Mouse (Mus musculus) bone marrow, adult 2 months (tissue): ENCODE results near the gene Slc15a1.

Experiments used
- CTCF ChIP-seq: fragments of 200-500 bp; IDR thresholded peaks from 2 replicates; pipeline ENCODE4 v1.5.1; 2011; ENCODE audit warnings: low read length, control low read depth; ENCODE audit not compliant: control insufficient read depth, insufficient read depth
- POLR2A ChIP-seq: fragments of 200-500 bp; IDR thresholded peaks from 2 replicates; pipeline ENCODE4 v1.6.1; 2011; ENCODE audit warnings: low read depth, mild to moderate bottlenecking, control low read depth, low read length, borderline replicate concordance; ENCODE audit not compliant: control insufficient read depth

GRCm38 (mm10) chr14:121527883-121528282, 22.8 kb upstream of the Slc15a1 start:
- TF ChIP-seq CTCF = no peak
- TF ChIP-seq POLR2A = no peak
